Comparison of ENCODE assay signal across 8 mouse cellular contexts in the genomic region with DNA sequence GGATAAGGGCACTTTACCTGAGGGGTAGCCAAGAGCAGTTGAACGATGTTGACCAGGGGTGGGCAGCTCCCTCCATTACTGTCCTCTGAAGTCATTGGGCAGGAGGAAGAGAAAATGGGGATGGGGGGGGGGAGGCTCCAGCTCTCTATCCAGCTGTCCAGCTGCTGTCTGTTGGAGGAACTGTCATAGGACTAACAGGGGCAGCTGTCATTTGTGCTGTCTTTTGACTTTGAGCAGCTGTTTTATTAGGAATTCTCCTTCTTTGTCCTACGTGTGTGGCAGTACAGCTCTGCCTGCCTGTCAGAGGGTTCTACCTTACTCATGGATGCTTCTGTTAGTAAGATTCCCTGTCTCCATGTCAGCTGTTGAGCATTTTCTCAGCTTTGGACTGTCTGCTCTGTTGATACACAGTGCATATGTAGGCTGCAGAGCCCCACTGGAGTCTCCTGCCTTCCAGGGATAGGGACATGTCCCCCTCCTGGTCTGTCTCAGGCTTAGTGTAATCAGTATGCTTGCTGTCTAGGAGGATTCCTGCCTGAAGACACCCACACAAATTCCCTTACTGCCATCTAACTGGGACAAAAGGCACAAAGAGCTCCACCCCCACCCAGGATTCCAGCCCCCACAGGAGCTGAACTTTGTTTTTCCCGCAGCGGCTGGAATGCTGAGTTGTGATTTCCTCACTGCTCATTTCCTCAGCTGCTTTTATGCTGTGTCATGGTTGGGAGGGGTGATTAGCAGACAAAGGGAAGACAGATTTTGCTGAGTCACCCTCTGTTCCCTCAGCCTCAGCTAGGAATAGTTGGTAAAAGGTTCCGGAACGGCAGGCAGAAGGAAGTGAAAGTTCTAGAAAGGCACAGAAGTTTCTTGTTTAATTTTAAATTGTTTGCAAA. TPM values are rescaled to one million over a fixed set of nuclear protein-coding genes. Genes with fewer than 3 reads are reported as not detected.
DNase-seq lines count a peak whose midpoint lies in the region; ATAC-seq and TF ChIP-seq lines count a peak whose summit lies in the region.

No protein-coding gene starts in this region.

- no peak for TF ChIP-seq POLR2A in liver, adult 2 months (IDR thresholded peaks at IDR 0.05; ENCODE audit: extremely low read depth, insufficient read depth, low read length)

- peaks cover 17% of the 10 kb centered on the region; the same call in 1 of the 2 replicates for H3K4me1 ChIP-seq in forebrain, embryonic 13.5 days
- peaks cover 26% of the 10 kb centered on the region for H3K4me1 ChIP-seq in heart, embryonic 15.5 days (replicated peaks)
- peaks cover 24% of the 10 kb centered on the region for H3K4me1 ChIP-seq in liver, adult 2 months (ENCODE audit: control insufficient read depth, insufficient read depth, low read length)

- no peaks in the 10 kb centered on the region for H3K79me2 ChIP-seq in liver, adult 2 months (ENCODE audit: control insufficient read depth, insufficient read depth, low read length)

- H3K4me3 ChIP-seq in forebrain, embryonic 13.5 days, result no peak overlapping the region
- peak overlapping the region; percentile 28 for H3K4me3 ChIP-seq in heart, embryonic 15.5 days
- H3K4me3 ChIP-seq in liver, adult 2 months (ENCODE audit: insufficient read depth, low read depth, low read length), result no peak overlapping the region

- no peaks in the 10 kb centered on the region; the same call in 1 of the 2 replicates for H3K9me3 ChIP-seq in forebrain, embryonic 13.5 days (replicated peaks)
- no peaks in the 10 kb centered on the region for H3K9me3 ChIP-seq in heart, embryonic 15.5 days (replicated peaks)

- 0 out of 2 replicates have a peak overlapping the region, but pooled peaks have one; percentile 21 for H3K9ac ChIP-seq in forebrain, embryonic 13.5 days
- H3K9ac ChIP-seq in heart, embryonic 15.5 days, result peak overlapping the region; percentile 29
- peak overlapping the region; percentile 53 for H3K9ac ChIP-seq in liver, adult 2 months (ENCODE audit: low read depth, low read length)

- no peak overlapping the region; the same call in 1 of the 2 replicates for H3K27ac ChIP-seq in forebrain, embryonic 13.5 days
- peak overlapping the region; percentile 71 for H3K27ac ChIP-seq in heart, embryonic 15.5 days
- H3K27ac ChIP-seq in liver, adult 2 months (replicated peaks; ENCODE audit: insufficient read depth, low read depth, low read length), result peak overlapping the region; percentile 89

- DNase-seq in 3134 (ENCODE audit: extremely low read depth, insufficient read length, low spot score), result peak; percentile 55
- DNase-seq in adrenal gland, adult 18-20 months (ENCODE audit: low spot score in 2 of 2), result peak; percentile 55 to 57
- DNase-seq in kidney, postnatal 14 days, result peak; percentile 92
- peak; percentile 91 for DNase-seq in liver, adult 2 months (ENCODE audit: extremely low read depth, low read depth, low spot score)
- DNase-seq in monocyte, adult 2 months (ENCODE audit: low read depth in 1 of 2, low spot score in 2 of 2), result peak; percentile 51 to 55
- peak; percentile 88 for DNase-seq in telencephalon, adult 2 months (ENCODE audit: low read depth, low spot score)

- 32% methylated on average over 6 of the region's 6 CpGs for WGBS in forebrain, embryonic 13.5 days
- 12% methylated on average over 6 of the region's 6 CpGs for WGBS in heart, embryonic 15.5 days
- WGBS in liver, adult 2 months, result 11% methylated on average over 6 of the region's 6 CpGs

- peak overlapping the region; percentile 28; the same call in 1 of the 2 replicates for H3K4me2 ChIP-seq in forebrain, embryonic 13.5 days
- H3K4me2 ChIP-seq in heart, embryonic 15.5 days, result peak overlapping the region; percentile 56

- H3K27me3 ChIP-seq in forebrain, embryonic 13.5 days, result no peaks in the 10 kb centered on the region
- no peaks in the 10 kb centered on the region for H3K27me3 ChIP-seq in heart, embryonic 15.5 days
- H3K27me3 ChIP-seq in liver, adult 2 months (ENCODE audit: control insufficient read depth, insufficient read depth, low read length), result no peaks in the 10 kb centered on the region

- no peak for TF ChIP-seq CTCF in liver, adult 2 months (IDR thresholded peaks at IDR 0.05; ENCODE audit: low read depth, low read length)

- H3K36me3 ChIP-seq in forebrain, embryonic 13.5 days (ENCODE audit: poor library complexity, severe bottlenecking), result no peaks in the 10 kb centered on the region
- no peaks in the 10 kb centered on the region for H3K36me3 ChIP-seq in heart, embryonic 15.5 days
- H3K36me3 ChIP-seq in liver, adult 2 months (ENCODE audit: control insufficient read depth, insufficient read depth, low read length), result no peaks in the 10 kb centered on the region

- peak; percentile 37; the same call in 1 of the 2 replicates for ATAC-seq in forebrain, embryonic 13.5 days
- ATAC-seq in heart, embryonic 15.5 days (replicated peaks; ENCODE audit: insufficient number of reproducible peaks, insufficient read depth, low FRiP score, low read depth), result peak; percentile 44; the same call in 1 of the 2 replicates

RNA-seq across cellular contexts. Expression of a gene that starts 4.2 kb away (rescaled TPM):
- total RNA-seq in adrenal gland, adult 18-20 months (2021), result 100 to 1,000 TPM in 1 of 2 experiments, 10 to 100 TPM in 1; 66.8 to 386 TPM
- 11.3 and 12.8 TPM in 2 replicates for polyA plus RNA-seq in forebrain, embryonic 13.5 days (2015; fragmentation: Nextera tagmentation; extraction: Ambion mirVana)
- polyA plus RNA-seq in heart, embryonic 15.5 days (2015; fragmentation: Nextera tagmentation; extraction: Ambion mirVana), result 16.3 and 23.6 TPM in 2 replicates
- 16.0 and 33.4 TPM in 2 replicates for total RNA-seq in liver, adult 2 months (2014; rRNA removed)
- polyA plus RNA-seq in liver, adult 2 months (2012; rRNA removed), result 12.4 and 19.2 TPM in 2 replicates

RNA-seq across cellular contexts. Expression of a gene that starts 20.1 kb away (rescaled TPM):
- total RNA-seq in adrenal gland, adult 18-20 months (2021), result 1 to 10 TPM; 7.3 to 7.5 TPM
- polyA plus RNA-seq in forebrain, embryonic 13.5 days (2015; fragmentation: Nextera tagmentation; extraction: Ambion mirVana), result 132 and 151 TPM in 2 replicates
- polyA plus RNA-seq in heart, embryonic 15.5 days (2015; fragmentation: Nextera tagmentation; extraction: Ambion mirVana), result 56.2 and 92.8 TPM in 2 replicates
- 2.8 and 8.3 TPM in 2 replicates for total RNA-seq in liver, adult 2 months (2014; rRNA removed)
- polyA plus RNA-seq in liver, adult 2 months (2012; rRNA removed), result 2.0 and 2.2 TPM in 2 replicates

RNA-seq across cellular contexts. Expression of a gene that starts 55.7 kb away (rescaled TPM):
- total RNA-seq in adrenal gland, adult 18-20 months (2021), result 10 to 100 TPM; 40.8 to 46.1 TPM
- polyA plus RNA-seq in forebrain, embryonic 13.5 days (2015; fragmentation: Nextera tagmentation; extraction: Ambion mirVana), result 16.9 and 20.1 TPM in 2 replicates
- polyA plus RNA-seq in heart, embryonic 15.5 days (2015; fragmentation: Nextera tagmentation; extraction: Ambion mirVana), result 41.3 and 46.9 TPM in 2 replicates
- total RNA-seq in liver, adult 2 months (2014; rRNA removed), result 12.2 and 16.2 TPM in 2 replicates
- 27.7 and 29.3 TPM in 2 replicates for polyA plus RNA-seq in liver, adult 2 months (2012; rRNA removed)

Comparison
In these comparisons a context has a peak if more than half of its experiments do, and no peak if none do; other contexts are left out.
1. RNA of a gene that starts 20.1 kb away (polyA plus RNA-seq): 132 to 151 TPM in forebrain, embryonic 13.5 days and 56.2 to 92.8 TPM in heart, embryonic 15.5 days; 2.0 to 2.2 TPM in liver, adult 2 months; every median in the first group is over 10 times any median in the second.
2. Peak in every context shown above with its lines, with median percentiles within 50 percentile points of each other: DNase-seq and H3K9ac ChIP-seq.